Mouse (Mus musculus) left cerebral cortex, postnatal 10 days (tissue): ENCODE measurements around the gene Zhx3. TPM values are rescaled to one million over a fixed set of nuclear protein-coding genes. Genes with fewer than 3 reads are reported as not detected.

Experiments used
- DNase-seq, 2 experiments: peaks; one replicate each; pipeline ENCODE4 v3.0.0; 2021 to 2022; ENCODE audit warnings: low spot score in 2 of 2, mixed read lengths in 1 of 2; ENCODE audit errors: extremely low spot score in 1 of 2
- intact Hi-C: fragments of 180-260 bp; cut with DNase I; formaldehyde crosslinking; loops from one replicate; pipeline ENCODE4 v1.15.1; 2025
- total RNA-seq, 2 experiments: library from RNA; stranded (reverse); gene quantifications; 2 replicates each; pipeline ENCODE4 v1.2.3; 2021

Gene Zhx3
- total RNA-seq, 2 experiments from 2014 or later = 66.7 to 78.4 TPM

GRCm38 (mm10) chr2:160886221-160886620 is 13.4 kb upstream of the Zhx3 start:
- no peak for DNase-seq
- intact Hi-C loops = loop anchor here (5.0 to 10.0 kb wide), 2 partner anchors 121 to 284 kb away; no protein-coding TSS in a partner anchor

DNA sequence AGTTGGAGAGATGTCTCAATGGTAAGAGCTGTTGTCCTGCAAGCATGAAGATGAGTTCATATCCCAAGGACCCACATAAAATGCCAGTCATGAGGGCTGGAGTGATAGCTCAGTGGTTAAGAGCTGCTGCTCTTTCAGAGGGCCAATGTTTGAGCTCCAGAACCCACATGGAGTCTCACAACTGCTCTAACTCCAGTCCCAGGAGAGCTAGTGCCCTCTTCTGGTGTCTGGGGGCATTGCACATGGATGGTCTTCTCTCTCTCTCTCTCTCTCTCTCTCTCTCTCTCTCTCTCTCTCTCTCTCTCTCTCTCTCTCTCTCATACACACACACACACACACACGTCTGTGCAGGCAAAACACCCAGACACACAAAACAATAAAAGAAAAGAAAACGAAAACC is 12.0 kb upstream of the Zhx3 start:
- intact Hi-C loops = loop anchor here (5.0 to 10.0 kb wide), 2 partner anchors 120 to 283 kb away; no protein-coding TSS in a partner anchor
- DNase-seq = peak in 1 of 2 experiments; percentile 50

GRCm38 (mm10) chr2:160883912-160884311 is 11.1 kb upstream of the Zhx3 start:
- intact Hi-C loops = loop anchor here (10.0 kb wide), 1 partner anchor 119 kb away; no protein-coding TSS in a partner anchor
- peak in 1 of 2 experiments; percentile 51 for DNase-seq

DNA sequence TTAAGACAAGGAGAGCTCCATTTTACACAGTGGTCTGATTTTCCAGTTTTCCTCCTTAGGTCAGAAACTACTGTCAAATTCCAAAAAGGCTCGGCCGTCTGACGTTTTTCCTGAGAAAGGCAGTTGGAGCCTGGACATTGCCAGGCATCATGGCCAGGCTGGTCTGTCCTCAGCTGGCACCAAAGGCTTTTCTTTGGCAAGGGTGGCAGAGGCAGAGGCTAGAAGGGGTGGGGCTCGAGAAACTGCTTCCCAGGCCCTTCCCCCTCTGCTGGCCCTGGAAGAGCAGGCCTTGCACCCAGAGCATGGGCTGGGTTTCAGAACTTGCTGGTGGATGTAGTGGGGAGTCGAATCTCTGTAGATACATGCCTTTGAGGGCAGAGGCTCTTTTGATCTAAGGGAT is 9.6 kb upstream of the Zhx3 start:
- no peak for DNase-seq
- intact Hi-C loops = loop anchor here (10.0 kb wide), 1 partner anchor 118 kb away; no protein-coding TSS in a partner anchor

GRCm38 (mm10) chr2:160881462-160882101 is 8.8 kb upstream of the Zhx3 start:
- no peak for DNase-seq
- intact Hi-C loops = loop anchor here (10.0 kb wide), 1 partner anchor 117 kb away; no protein-coding TSS in a partner anchor

DNA sequence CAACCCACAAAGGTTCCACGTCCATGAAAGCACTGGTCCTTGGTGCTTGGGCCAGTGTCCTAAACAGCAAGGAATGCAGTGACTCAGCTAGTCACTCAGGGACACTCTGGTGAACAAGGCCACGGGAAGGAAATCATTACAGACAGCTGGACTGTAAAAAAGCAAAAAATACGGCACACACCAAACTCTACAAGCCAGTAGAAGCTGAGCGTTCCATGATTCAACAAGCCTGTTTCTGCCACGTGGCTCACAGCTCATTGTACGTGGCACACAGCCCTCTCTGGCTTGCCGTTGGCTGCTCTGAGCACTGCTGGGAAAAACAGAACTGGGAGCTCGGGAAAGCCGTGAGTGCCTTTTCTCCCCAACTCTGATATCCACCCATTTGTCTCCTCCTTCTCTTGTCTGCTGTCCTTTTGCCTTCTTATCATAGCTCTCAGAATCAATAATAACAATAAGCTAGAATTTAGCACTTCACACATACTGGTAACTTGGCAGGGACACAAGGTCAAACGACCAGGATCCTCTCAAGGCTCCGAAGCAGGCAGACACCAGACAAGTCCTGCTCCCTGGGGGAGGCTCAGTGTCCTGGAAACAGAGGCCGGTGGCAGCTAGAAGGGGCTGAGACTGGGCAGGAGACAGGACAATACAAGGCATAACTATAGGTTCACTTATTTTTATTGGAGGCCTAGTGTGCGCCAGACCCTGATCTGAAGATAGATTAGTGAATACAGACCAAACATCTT is 7.8 kb upstream of the Zhx3 start, which contains the start of gene Lpin3:
Gene Lpin3, plus strand, starts transcription at position 218 of the 743 bp plus-strand sequence.
- no peak for DNase-seq
- intact Hi-C loops = loop anchor here (10.0 kb wide), 1 partner anchor 116 kb away; no protein-coding TSS in a partner anchor

GRCm38 (mm10) chr2:160876115-160876514 is 3.3 kb upstream of the Zhx3 start:
- intact Hi-C loops = no loop called here

GRCm38 (mm10) chr2:160874231-160874877 is 1.6 kb upstream of the Zhx3 start:
- intact Hi-C loops = loop anchor here (5.0 kb wide), 2 partner anchors 87 to 142 kb away; partner anchors contain the start of gene Plcg1
- DNase-seq = no peak

More at GRCm38 (mm10) chr2:160876115-160876514, 3.3 kb upstream of the Zhx3 start:
- no peak for DNase-seq

DNA sequence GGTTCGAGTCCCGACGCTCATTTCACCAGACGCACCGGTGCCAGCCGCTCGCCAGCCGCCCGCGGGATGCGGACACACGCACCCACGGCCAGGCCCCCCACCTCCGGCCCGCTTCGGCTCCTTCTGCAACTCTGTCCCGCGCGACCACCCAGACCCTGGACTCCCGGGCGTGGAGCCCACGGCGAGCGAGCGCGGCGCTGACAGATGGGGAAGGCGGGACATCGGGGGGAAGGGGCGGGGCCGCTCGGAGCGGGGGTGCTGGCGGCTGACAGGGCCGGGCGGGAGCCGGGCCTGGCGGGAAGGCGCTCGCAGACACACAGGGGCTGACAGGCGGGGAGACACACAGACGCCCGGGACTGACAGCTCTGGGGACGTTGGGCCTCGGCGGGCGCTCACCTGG is 403 bp downstream of the Zhx3 start:
- intact Hi-C loops = loop anchor here (5.0 kb wide), 2 partner anchors 85 to 140 kb away; partner anchors contain the start of gene Plcg1
- DNase-seq = peak; percentile 50 to 89

- intact Hi-C loops = loop anchor here (5.0 kb wide), 2 partner anchors 84 to 139 kb away; partner anchors contain the start of gene Plcg1
- no peak for DNase-seq
Observed at GRCm38 (mm10) chr2:160871310-160871709, 1.5 kb downstream of the Zhx3 start.

DNA sequence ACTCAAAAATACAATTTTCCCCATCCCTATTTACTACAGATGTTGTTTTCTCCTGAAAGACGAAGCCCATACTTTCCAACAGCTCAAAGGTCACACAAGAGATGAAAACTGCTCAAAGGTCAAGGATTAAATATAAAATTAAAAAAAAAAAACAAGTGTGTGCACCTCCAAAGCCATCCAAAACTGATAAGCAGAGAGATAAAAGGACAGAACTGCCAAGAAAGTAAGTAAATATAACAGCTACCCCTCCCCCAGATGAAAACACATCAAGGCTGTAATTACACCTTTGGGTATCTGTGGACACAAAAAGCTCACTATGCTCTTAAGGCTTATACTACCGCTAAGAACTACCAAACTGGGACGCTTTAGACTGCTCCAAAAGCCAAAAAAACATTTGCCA is 3.4 kb downstream of the Zhx3 start:
- DNase-seq = no peak

DNA sequence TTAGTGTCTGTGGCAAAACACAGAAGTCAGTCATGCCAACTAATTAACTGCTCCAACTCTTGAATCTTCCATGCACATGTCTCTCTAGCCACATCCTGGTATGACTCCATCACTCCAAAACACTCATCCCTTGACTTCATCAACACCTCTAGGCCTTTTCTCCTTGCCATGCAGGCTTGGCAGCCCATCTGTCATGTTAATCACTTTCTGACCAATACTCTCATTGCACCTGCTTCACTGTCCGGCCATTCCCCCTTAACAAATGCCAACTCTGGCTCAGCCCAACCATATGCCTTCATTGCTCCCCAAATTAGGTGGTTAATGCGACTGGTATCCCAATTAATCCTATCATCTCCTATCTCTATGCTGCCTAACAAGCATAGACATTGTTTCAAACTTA is 7.5 kb downstream of the Zhx3 start:
- intact Hi-C loops = no loop called here
- no peak for DNase-seq

More for the DNA sequence above, 3.4 kb downstream of the Zhx3 start:
- intact Hi-C loops = no loop called here

- intact Hi-C loops = no loop called here
- DNase-seq = no peak
Observed at GRCm38 (mm10) chr2:160864112-160864511, 8.7 kb downstream of the Zhx3 start.

DNA sequence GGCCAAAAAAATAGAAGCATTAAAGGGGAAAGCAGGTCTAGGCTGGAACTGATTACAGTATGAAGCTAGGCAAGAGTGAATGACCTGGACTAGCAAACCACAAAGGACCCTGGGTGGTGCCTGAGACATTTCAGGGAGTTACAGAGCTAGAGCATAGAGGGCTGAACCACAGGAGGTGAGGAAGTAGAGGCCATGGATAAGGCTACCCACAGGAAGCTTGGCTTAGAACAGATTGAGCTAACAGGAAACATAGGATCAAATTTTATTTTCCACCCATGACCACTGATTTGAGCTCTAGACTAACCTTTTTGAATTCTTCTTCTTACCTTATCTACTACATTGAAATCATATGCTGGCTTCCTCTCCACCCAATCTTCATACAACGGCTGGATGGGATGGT is 12.4 kb downstream of the Zhx3 start:
- intact Hi-C loops = no loop called here
- no peak for DNase-seq

- no peak for DNase-seq
- intact Hi-C loops = no loop called here
Observed at GRCm38 (mm10) chr2:160856359-160857102, 16.3 kb downstream of the Zhx3 start.

DNA sequence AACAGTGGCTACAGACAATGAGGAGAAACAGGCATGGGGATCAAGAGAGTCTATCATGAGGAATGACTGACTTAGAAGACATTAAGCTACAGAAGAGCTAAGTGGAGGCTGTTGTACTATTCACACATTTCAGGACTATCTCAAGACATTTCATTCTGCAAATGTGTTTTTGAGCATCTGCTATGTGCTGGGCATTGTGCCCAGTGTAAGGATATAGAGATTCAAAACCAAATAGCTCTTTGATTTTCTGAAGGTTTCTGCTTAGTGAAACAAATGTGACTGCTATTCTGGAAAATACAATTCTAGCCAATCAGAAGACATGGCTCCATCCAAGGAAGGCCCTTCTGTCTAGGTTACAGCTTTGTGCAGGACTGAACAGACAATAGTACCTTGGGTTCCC is 18.1 kb downstream of the Zhx3 start:
- DNase-seq = peak; percentile 37 to 71
- intact Hi-C loops = no loop called here

- intact Hi-C loops = no loop called here
- no peak for DNase-seq
Observed at GRCm38 (mm10) chr2:160850360-160850759, 22.4 kb downstream of the Zhx3 start.

DNA sequence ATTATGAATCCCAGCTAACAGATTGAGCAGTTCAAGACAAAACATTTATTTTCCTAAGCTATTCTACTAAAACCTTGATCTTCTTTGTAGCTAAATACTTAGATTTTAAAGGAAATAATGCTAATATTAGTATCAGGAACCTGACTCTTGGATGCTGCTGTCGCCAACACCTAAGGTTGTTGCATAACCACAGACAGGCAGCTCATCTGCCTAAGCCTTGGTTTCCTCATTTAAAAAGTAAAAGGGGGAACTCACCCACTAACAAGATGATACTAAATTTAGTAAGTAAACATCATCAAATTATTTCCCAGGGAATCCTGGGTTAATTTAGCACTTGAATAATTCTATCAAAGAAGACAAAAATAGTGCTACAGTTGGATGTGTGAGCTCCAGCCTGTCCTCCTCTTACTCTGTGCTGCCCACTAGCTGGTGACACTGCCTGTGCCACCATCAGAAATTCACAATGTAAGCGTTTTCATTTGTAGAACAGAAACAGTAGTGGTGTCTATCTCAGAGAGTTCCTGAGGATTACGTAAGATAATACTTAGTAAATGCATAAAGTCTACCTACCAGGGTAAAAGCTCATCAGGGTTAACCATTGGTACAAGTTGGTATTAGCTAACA is 23.1 kb downstream of the Zhx3 start:
- no peak for DNase-seq
- intact Hi-C loops = no loop called here
